Mouse (Mus musculus): ENCODE measurements around the gene Nsg1.

Nsg1 gene

GRCm38 (mm10) chr5:38159634-38160413 is at the start of gene Nsg1:
Gene Nsg1, minus strand, starts transcription at chr5:38159907.
- DNase-seq (ENCODE audit: low read depth, low spot score) = no peak

GRCm38 (mm10) chr5:38208985-38209384 is 49.3 kb upstream of the Nsg1 start:
- no peak for DNase-seq (ENCODE audit: low read depth, low spot score)

GRCm38 (mm10) chr5:38205303-38205726 is 45.6 kb upstream of the Nsg1 start:
- DNase-seq (ENCODE audit: low read depth, low spot score) = no peak

- DNase-seq (ENCODE audit: low read depth, low spot score) = no peak
Measured at GRCm38 (mm10) chr5:38199686-38200085, 40.0 kb upstream of the Nsg1 start.

GRCm38 (mm10) chr5:38197482-38197823 is 37.7 kb upstream of the Nsg1 start:
- DNase-seq (ENCODE audit: low read depth, low spot score) = peak; percentile 83

GRCm38 (mm10) chr5:38196821-38197481 is 37.2 kb upstream of the Nsg1 start:
- no peak for DNase-seq (ENCODE audit: low read depth, low spot score)

GRCm38 (mm10) chr5:38195941-38196340 is 36.2 kb upstream of the Nsg1 start:
- DNase-seq (ENCODE audit: low read depth, low spot score) = no peak

- DNase-seq (ENCODE audit: low read depth, low spot score) = no peak
Measured at GRCm38 (mm10) chr5:38194946-38195345, 35.2 kb upstream of the Nsg1 start.

GRCm38 (mm10) chr5:38190907-38191306 is 31.2 kb upstream of the Nsg1 start:
- no peak for DNase-seq (ENCODE audit: low read depth, low spot score)

- DNase-seq (ENCODE audit: low read depth, low spot score) = no peak
Measured at GRCm38 (mm10) chr5:38187006-38187405, 27.3 kb upstream of the Nsg1 start.

- DNase-seq (ENCODE audit: low read depth, low spot score) = no peak
Measured at GRCm38 (mm10) chr5:38184688-38185285, 25.1 kb upstream of the Nsg1 start.

- DNase-seq (ENCODE audit: low read depth, low spot score) = no peak
Measured at GRCm38 (mm10) chr5:38174256-38174912, 14.7 kb upstream of the Nsg1 start.

- DNase-seq (ENCODE audit: low read depth, low spot score) = no peak
Measured at GRCm38 (mm10) chr5:38173766-38174165, 14.1 kb upstream of the Nsg1 start.

GRCm38 (mm10) chr5:38168497-38168896 is 8.8 kb upstream of the Nsg1 start:
- no peak for DNase-seq (ENCODE audit: low read depth, low spot score)

- peak; percentile 49 for DNase-seq (ENCODE audit: low read depth, low spot score)
Measured at GRCm38 (mm10) chr5:38158947-38159633, 617 bp downstream of the Nsg1 start.

- no peak for DNase-seq (ENCODE audit: low read depth, low spot score)
Measured at GRCm38 (mm10) chr5:38158501-38158946, 1.2 kb downstream of the Nsg1 start.

GRCm38 (mm10) chr5:38157481-38158020 is 2.2 kb downstream of the Nsg1 start:
- DNase-seq (ENCODE audit: low read depth, low spot score) = no peak

GRCm38 (mm10) chr5:38153636-38154035 is 6.1 kb downstream of the Nsg1 start:
- DNase-seq (ENCODE audit: low read depth, low spot score) = no peak

- no peak for DNase-seq (ENCODE audit: low read depth, low spot score)
Measured at GRCm38 (mm10) chr5:38152201-38153108, 7.3 kb downstream of the Nsg1 start.

GRCm38 (mm10) chr5:38151264-38151663 is 8.4 kb downstream of the Nsg1 start:
- DNase-seq (ENCODE audit: low read depth, low spot score) = no peak

Data from embryo, embryonic 11.5 days (tissue).